Mouse (Mus musculus) forebrain, embryonic 16.5 days (tissue): ENCODE measurements around the gene Grhpr. TPM values are rescaled to one million over a fixed set of nuclear protein-coding genes. Genes with fewer than 3 reads are reported as not detected.
"Not testable (repeated sequence)": the region's sequence is repeated elsewhere in the genome, so short reads cannot be mapped to it uniquely, and the experiment has no call there.

Experiments
- ATAC-seq: fragments of 200-750 bp; cut with Nextera tagmentation; 2 replicates; pipeline ENCODE4 v1.8.0; 2017; ENCODE audit warnings: mild to moderate bottlenecking, moderate library complexity
- H3K27ac ChIP-seq: fragments of 300-500 bp; sonication (generic); 2 replicates; pipeline ENCODE4 v1.5.1; 2014; ENCODE audit warnings: low read length, control low read depth
- H3K27me3 ChIP-seq: fragments of 300-500 bp; sonication (generic); replicated peaks from 2 replicates; pipeline ENCODE4 v1.6.1; 2014; ENCODE audit warnings: low read length; ENCODE audit not compliant: control insufficient read depth, insufficient read depth
- H3K36me3 ChIP-seq: fragments of 300-500 bp; sonication (generic); 2 replicates; pipeline ENCODE4 v1.6.1; 2014; ENCODE audit not compliant: control insufficient read depth, insufficient read depth
- H3K4me1 ChIP-seq: fragments of 300-500 bp; sonication (generic); replicated peaks from 2 replicates; pipeline ENCODE4 v1.6.1; 2014; ENCODE audit warnings: low read length; ENCODE audit not compliant: control insufficient read depth, insufficient read depth
- H3K4me2 ChIP-seq: fragments of 300-500 bp; sonication (generic); 2 replicates; pipeline ENCODE4 v1.6.1; 2014; ENCODE audit warnings: mild to moderate bottlenecking, low read length, control low read depth
- H3K4me3 ChIP-seq: fragments of 300-500 bp; sonication (generic); replicated peaks from 2 replicates; pipeline ENCODE4 v1.5.1; 2014; ENCODE audit warnings: mild to moderate bottlenecking, low read length, control low read depth
- H3K9ac ChIP-seq: fragments of 300-500 bp; sonication (generic); replicated peaks from 2 replicates; pipeline ENCODE4 v1.6.1; 2014; ENCODE audit warnings: low read depth, low read length, control low read depth
- H3K9me3 ChIP-seq: fragments of 300-500 bp; sonication (generic); 2 replicates; pipeline ENCODE4 v1.6.1; 2016; ENCODE audit warnings: low read length; ENCODE audit not compliant: control insufficient read depth
- WGBS: fragments of 180-500 bp; shearing (Covaris S2); extraction: QIAGEN DNeasy Blood & Tissue Kit; methylation state at CpG from one replicate; pipeline ENCODE4 v1.1.7; 2014; 5-methylcytosine and 5-hydroxymethylcytosine counted together
- polyA plus RNA-seq: library from polyadenylated mRNA; unstranded; fragments of >200 nt; fragmentation: Nextera tagmentation; extraction: Ambion mirVana; gene quantifications from 2 replicates; pipeline ENCODE4 v1.2.1, GENCODE M21; 2015

The Grhpr gene
- polyA plus RNA-seq, 1 experiment from 2014 or later: 20.4 TPM

DNA sequence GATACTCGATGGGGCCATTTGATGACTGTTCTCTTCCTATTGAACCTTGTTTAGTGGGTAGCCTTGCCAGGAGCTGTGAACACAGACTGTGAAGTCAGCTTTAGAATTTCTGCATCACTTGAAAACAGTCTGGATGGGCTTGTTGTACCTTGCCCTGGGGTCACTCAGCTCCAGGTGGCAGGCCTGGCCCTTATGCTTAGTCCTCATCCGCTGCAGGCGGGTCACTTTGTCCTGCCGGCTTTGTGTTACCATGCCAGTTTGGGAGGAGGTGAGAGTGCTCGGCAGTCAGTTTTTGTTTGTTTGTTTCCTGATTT is 736 bp downstream of the Grhpr start:
- peak overlapping the region; percentile 93 for H3K4me2 ChIP-seq
- peak overlapping the region; percentile 81 for H3K9ac ChIP-seq
- no peaks in the 10 kb centered on the region for H3K9me3 ChIP-seq
- ATAC-seq: no peak
- 0 out of 2 replicates have a peak, but pooled peaks cover under 1% of the 10 kb centered on the region for H3K36me3 ChIP-seq
- no peaks in the 10 kb centered on the region for H3K27me3 ChIP-seq
- 14% methylated on average over 5 of the region's 5 CpGs for WGBS
- peaks cover 7% of the 10 kb centered on the region for H3K4me1 ChIP-seq
- no peak overlapping the region for H3K27ac ChIP-seq
- peak overlapping the region; percentile 50 for H3K4me3 ChIP-seq

DNA sequence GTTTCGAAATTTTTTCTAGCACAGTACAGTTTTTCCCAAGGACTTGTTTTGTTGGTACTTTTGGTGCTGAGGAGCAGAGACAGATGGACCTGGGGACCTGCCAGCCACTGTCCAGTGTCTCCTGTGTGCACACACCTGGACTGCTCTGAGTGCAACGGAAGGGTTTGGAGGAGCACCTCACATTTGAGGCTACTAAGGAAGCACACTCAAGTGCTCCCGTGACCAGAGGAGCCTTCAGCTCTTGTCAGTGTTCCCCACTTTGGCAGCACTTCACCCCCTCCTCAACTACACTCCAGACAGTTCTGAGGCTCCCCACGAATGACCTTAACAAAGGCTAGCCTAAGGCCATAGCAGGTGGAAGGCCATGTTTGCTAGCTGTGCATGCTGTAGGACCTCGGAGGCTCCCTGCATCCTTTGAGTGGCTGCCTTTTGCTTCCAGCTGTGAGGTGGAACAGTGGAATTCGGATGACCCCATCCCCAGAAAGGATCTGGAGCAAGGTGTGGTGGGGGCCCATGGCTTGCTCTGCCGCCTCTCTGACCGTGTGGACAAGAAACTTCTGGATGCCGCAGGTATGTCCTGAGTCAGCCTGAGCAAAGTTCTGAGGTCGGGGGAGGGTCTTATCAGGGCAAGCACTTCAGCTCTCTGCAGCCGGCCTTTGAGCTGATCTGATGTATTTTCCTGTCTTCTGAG is 1.4 kb downstream of the Grhpr start:
- Histone ChIP-seq H3K36me3 (peaks cover 2% of the 10 kb centered on the region; the same call in 1 of the 2 replicates), H3K4me1 (peaks cover 7% of the 10 kb centered on the region), H3K27me3 (no peaks in the 10 kb centered on the region), H3K4me3 (no peak overlapping the region), H3K27ac (no peak overlapping the region), H3K9ac (no peak overlapping the region), H3K9me3 (no peaks in the 10 kb centered on the region), H3K4me2 (no peak overlapping the region)
- 79% methylated on average over 11 of the region's 11 CpGs for WGBS
- no peak for ATAC-seq

DNA sequence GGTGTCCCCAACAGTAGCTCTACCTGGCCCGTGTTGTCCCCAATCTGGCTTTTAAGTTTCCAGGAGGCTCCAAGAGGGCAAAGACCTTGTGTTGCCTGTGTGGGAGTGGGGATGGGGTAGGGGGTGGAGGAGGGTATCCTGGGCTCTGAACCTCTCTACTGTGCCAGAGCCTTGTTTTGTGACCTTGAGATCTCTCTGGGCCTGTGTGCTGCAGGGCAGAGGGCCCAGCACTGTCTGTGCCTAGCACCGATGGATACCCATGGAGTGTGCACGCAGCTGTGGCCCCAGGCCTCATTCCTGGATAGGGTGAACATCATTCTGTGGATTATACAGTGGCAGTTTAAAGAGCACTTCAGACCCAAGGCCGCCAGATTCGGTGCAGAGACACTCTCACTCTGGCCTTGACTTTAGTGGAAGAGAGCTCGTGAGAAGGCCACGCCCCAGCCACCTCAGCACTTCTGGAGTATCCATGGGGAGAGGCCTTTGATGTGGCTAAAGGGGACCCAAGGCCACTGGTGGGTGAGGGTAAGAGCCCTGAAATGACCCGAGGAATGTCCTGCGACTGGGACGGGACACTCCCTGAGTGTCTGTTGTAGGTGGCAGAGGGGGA is 2.0 kb downstream of the Grhpr start:
- Histone ChIP-seq H3K9me3 (no peaks in the 10 kb centered on the region), H3K4me2 (no peak overlapping the region), H3K9ac (no peak overlapping the region), H3K27me3 (no peaks in the 10 kb centered on the region), H3K36me3 (peaks cover 2% of the 10 kb centered on the region; the same call in 1 of the 2 replicates), H3K4me1 (peaks cover 7% of the 10 kb centered on the region), H3K27ac (no peak overlapping the region), H3K4me3 (no peak overlapping the region)
- WGBS: 91% methylated on average over 10 of the region's 10 CpGs
- no peak for ATAC-seq

DNA sequence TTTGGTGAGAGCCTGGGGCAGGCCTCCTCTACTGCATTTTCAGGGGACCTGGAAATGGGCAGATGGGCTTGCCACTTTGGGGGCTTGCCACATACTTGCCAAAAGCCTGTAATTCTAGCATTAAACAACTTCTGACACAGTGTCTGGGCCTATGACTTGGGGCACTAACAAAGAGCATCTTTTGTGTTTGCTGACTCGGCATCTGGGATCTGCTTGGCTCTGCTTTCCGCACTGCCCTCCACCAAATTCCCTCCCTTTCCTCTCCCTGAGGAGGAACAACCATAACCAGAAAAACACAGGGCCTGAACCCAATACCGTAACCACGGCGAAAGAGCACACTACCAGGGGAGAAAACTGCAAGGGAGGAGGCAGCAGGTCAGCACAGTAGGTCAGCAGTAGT is 9.4 kb downstream of the Grhpr start:
- Histone ChIP-seq H3K4me1 (no peaks in the 10 kb centered on the region), H3K9ac (no peak overlapping the region), H3K9me3 (no peaks in the 10 kb centered on the region), H3K27ac (no peak overlapping the region), H3K27me3 (no peaks in the 10 kb centered on the region), H3K4me3 (no peak overlapping the region), H3K4me2 (no peak overlapping the region), H3K36me3 (peaks cover 12% of the 10 kb centered on the region)
- WGBS: 94% methylated on average over 5 of the region's 5 CpGs
- no peak for ATAC-seq

DNA sequence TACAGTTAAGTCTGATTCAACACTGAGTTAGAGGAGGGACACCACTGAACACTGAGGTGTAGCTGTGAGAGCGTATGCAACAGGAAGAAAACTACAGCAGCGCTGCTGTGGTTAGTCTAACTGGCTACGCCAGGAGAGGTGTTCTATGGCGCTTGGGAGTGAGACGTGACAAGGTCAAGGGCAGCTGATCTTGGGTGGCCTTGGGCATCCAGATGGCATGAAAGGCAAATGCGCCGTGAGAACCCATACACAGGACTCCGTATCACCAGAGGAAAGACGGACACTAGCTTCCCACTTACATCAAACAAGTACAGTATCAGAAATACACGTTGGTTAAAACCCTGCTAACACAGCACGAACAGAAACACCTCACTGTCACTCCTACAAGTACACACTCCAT is 11.1 kb downstream of the Grhpr start:
- H3K27ac ChIP-seq, ATAC-seq, H3K9ac ChIP-seq, H3K4me3 ChIP-seq, H3K27me3 ChIP-seq, H3K36me3 ChIP-seq, H3K9me3 ChIP-seq, H3K4me1 ChIP-seq, H3K4me2 ChIP-seq: not testable (repeated sequence)
- 93% methylated on average over 11 of the region's 11 CpGs for WGBS

DNA sequence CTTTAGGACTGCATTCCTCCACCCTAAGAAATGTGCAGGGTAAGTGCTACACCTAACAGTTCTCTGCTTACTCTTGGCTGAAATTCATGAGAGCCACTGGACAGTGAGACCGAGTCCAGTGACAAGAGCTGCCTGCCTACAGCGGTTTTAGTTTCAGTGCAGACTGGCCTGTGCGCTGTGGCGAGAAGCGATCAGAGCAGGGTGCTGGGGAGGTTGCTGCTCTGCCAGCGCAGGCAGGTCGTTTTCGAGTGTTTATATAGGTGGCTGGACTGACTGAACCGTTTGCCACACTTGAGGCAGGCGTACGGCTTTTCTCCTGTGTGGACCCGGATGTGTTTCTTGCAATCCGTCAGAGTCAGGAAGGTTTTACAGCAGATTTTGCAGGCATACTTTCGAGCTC is 12.0 kb downstream of the Grhpr start:
- WGBS: 94% methylated on average over 13 of the region's 14 CpGs

DNA sequence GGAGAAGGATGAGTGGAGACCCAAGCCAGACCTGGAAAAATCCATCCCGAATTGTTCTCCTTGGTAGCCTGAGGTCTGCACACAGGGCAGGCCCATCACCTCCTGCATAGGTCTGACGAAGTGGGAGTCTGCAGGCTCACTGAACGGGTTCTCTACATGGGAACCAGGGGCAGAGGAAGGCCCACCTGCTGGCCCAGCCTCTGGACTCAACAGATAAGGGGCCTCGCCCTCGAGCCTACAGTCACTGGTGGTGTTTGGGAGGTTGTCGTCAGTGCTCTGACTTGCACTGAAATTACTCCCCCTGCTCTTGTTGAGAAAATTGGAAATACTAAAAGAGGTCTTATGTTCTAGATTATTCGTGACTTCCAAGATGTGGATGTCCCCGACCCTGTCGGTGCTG is 12.7 kb downstream of the Grhpr start:
- Histone ChIP-seq H3K9ac (no peak overlapping the region), H3K4me3 (no peak overlapping the region), H3K9me3 (no peaks in the 10 kb centered on the region), H3K27ac (no peak overlapping the region), H3K27me3 (no peaks in the 10 kb centered on the region), H3K36me3 (peaks cover 10% of the 10 kb centered on the region), H3K4me1 (no peaks in the 10 kb centered on the region), H3K4me2 (no peak overlapping the region)
- ATAC-seq: no peak
- 94% methylated on average over 9 of the region's 9 CpGs for WGBS

More for the DNA sequence above, 12.0 kb downstream of the Grhpr start:
- not testable (repeated sequence) for H3K27me3 ChIP-seq, H3K4me1 ChIP-seq, H3K36me3 ChIP-seq, H3K9me3 ChIP-seq, ATAC-seq, H3K4me3 ChIP-seq, H3K27ac ChIP-seq, H3K9ac ChIP-seq, H3K4me2 ChIP-seq

DNA sequence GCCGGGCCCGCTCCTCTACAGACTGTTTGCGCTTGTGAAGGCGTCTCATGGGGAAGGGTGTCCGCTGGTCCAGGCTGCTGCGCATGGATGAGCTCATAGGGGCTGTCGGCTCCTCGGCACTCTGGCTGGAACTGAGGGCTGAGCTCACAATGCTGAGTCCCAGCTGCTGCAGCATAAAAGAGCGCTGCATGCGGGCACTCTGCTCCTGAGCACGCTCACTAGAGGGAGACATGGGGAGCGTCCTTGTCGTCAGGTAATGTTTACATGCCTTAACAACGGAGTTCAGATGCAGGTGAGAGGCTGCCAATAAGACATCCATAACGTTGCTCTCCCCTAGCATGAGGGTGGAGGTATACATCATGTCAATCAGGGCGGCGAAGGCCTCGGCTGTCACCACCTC is 13.6 kb downstream of the Grhpr start:
- Histone ChIP-seq H3K4me3 (no peak overlapping the region), H3K36me3 (peaks cover 10% of the 10 kb centered on the region), H3K9ac (no peak overlapping the region), H3K4me2 (no peak overlapping the region), H3K4me1 (no peaks in the 10 kb centered on the region), H3K9me3 (no peaks in the 10 kb centered on the region), H3K27me3 (no peaks in the 10 kb centered on the region), H3K27ac (no peak overlapping the region)
- ATAC-seq: no peak
- WGBS: 86% methylated on average over 18 of the region's 18 CpGs

DNA sequence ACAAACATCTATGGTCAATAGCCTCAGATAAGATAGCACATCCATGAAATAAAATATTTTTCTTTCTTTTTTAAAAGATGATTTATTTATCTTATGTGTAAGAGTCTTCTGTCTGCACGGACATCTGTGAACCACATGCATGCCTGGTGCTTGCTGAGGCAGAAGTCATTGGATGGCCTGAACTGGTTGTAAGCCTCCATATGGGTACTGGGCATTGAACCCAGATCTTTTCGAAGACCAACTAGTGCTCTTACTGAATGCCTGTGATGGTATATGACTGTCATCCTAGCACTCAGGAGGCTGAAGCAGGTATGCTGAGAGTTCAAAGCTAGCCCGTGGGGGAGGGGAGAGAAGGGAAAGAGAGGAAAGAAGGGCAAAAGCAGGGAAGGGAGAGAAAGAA is 16.9 kb downstream of the Grhpr start:
- Histone ChIP-seq H3K4me2 (no peak overlapping the region), H3K4me3 (no peak overlapping the region), H3K27ac (no peak overlapping the region), H3K36me3 (peaks cover 7% of the 10 kb centered on the region), H3K9ac (no peak overlapping the region), H3K27me3 (no peaks in the 10 kb centered on the region), H3K9me3 (no peaks in the 10 kb centered on the region), H3K4me1 (no peaks in the 10 kb centered on the region)
- 79% methylated on average over 3 of the region's 3 CpGs for WGBS
- no peak for ATAC-seq
